Mouse (Mus musculus): ENCODE data around the gene Aff1. TPM values are rescaled to one million over a fixed set of nuclear protein-coding genes. Genes with fewer than 3 reads are reported as not detected.
A peak's percentile ranks its signal among the peaks of the same experiment; 100 is the strongest.

Gene Aff1
- total RNA-seq, 2 experiments from 2014 or later, result 184 to 262 TPM

GRCm38 (mm10) chr5:103765356-103765755 is 73.2 kb downstream of the Aff1 start:
- ATAC-seq (replicated peaks; ENCODE audit: low FRiP score, poor library complexity, severe bottlenecking), result no peak

DNA sequence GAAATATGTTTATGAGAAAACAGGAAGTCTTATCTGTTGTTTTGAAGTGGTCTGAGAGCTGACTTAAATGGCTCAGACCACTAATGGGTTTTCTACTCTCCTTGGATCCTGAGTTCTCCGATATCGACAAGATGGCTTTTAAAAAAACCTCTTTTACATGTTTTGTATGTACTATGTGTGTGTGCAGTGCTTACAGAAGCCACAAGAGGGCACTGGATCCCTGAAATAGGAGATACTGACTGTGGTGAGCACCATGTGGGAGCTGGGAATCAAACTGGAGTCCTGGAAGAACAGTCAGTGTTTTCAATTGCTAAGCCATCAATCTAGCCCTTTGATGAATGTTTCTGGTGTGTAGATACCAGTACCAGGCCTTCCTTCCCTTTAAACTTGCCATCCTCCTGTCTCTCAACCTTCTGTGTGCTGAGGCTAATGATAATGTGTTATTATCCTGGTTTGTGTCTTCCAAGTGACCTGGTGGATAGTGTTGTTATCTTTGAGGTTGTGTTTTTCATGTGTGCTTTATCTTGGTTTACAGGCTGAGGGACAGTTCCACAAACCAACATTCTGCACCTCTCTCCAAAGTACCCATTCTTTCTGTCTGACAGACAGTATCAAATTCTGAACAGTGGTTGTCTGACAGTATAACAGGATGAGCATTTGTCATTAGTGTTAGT is 73.7 kb downstream of the Aff1 start:
- no peak for ATAC-seq (replicated peaks; ENCODE audit: low FRiP score, poor library complexity, severe bottlenecking)

- no peak for ATAC-seq (replicated peaks; ENCODE audit: low FRiP score, poor library complexity, severe bottlenecking)
Observed at GRCm38 (mm10) chr5:103766432-103766815, 74.2 kb downstream of the Aff1 start.

GRCm38 (mm10) chr5:103768961-103769360 is 76.8 kb downstream of the Aff1 start:
- ATAC-seq (replicated peaks; ENCODE audit: low FRiP score, poor library complexity, severe bottlenecking), result no peak

GRCm38 (mm10) chr5:103769701-103770100 is 77.5 kb downstream of the Aff1 start:
- ATAC-seq (replicated peaks; ENCODE audit: low FRiP score, poor library complexity, severe bottlenecking), result peak; percentile 25

DNA sequence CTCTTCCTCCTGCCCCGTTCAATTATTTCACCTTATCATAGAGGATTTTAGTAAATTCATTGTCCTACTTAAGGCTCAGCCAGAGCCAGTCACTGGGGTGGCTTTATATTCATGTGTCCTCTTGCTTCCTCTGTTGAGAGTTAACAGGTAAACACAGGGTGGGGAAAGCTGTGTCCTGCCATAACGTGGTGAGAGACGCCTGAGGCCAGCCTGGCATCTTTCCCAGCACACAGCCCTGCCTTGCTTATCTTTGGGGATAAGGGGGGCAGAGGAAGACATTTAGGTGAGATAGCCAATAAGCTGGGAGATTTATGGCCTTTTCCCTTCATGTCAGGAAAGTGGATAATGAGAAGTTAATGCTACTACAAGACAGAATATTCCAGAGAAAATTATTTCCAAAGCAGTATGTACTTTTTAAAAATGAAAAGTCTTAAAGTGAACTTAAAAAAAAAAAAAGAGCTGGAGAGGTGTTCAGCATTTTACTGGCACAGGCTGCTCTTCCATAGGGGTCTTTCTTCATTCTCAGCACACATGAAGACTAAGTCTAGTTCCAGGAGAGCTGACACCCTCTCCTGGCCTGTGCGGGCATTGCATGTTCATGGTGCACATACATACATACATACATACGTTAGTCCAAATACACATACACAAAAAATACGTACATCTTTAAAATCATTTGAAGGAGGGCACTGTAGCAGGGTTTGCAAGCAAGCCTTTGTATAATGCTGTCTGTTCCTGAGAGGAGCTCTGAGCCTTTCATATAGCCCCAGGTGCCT is 78.5 kb downstream of the Aff1 start:
- ATAC-seq (replicated peaks; ENCODE audit: low FRiP score, poor library complexity, severe bottlenecking), result no peak

GRCm38 (mm10) chr5:103771380-103771779 is 79.2 kb downstream of the Aff1 start:
- ATAC-seq (replicated peaks; ENCODE audit: low FRiP score, poor library complexity, severe bottlenecking), result no peak

- ATAC-seq (replicated peaks; ENCODE audit: low FRiP score, poor library complexity, severe bottlenecking), result no peak
Observed at GRCm38 (mm10) chr5:103772252-103772651, 80.1 kb downstream of the Aff1 start.

DNA sequence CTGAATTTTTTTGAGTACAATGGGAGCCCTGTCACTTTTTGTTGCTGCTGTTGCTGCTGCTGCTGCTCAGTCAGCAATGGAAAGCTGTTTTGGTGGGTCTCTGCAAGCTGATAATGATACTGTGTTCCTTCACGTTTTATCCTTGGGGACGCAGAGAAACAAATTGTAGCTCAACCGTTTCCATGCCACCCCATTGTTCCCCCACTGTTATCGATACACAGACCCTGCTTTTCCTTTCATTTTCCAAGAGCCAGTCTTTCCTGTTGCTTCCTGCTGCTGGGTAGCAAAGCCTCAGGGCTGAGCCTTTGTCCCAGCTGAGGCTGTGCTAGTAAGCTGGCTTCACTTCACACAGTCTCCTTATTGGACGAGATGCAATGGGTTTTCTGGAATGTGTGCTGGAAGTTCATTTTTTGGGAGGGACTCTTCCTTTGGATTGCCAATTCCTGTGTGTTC is 81.0 kb downstream of the Aff1 start:
- ATAC-seq (replicated peaks; ENCODE audit: low FRiP score, poor library complexity, severe bottlenecking), result no peak

DNA sequence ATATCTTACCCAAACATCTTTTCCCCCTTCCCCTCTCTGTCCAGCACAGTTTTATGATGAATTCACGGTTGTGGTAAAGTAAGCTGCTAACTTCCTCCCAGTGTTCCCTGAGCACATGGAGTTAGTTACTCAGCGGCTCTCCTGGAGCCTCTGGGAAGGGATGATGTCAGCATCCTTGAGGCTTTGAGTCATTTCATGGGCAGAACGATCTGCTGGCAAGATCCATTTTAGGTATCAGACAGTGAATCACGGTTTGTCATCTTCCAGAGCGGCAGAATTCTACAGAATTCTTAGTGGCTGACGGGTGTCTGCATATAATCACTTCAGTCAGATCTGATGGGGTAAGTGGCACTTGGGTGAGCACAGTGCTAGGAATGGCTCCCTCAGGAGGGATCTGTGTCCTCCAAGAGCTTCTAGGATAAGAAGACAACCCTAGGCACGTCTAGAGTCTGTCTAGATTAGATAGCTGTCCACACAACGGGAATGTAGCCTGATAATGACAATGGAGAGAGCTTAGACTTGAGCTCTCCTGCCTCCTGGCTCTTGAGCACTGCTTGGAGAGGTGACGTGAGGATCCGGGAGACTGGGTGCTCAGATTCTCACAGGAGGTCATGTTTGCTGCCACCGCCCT is 82.6 kb downstream of the Aff1 start:
- ATAC-seq (replicated peaks; ENCODE audit: low FRiP score, poor library complexity, severe bottlenecking), result no peak

GRCm38 (mm10) chr5:103775429-103775828 is 83.3 kb downstream of the Aff1 start:
- no peak for ATAC-seq (replicated peaks; ENCODE audit: low FRiP score, poor library complexity, severe bottlenecking)

GRCm38 (mm10) chr5:103776842-103777241 is 84.7 kb downstream of the Aff1 start:
- ATAC-seq (replicated peaks; ENCODE audit: low FRiP score, poor library complexity, severe bottlenecking), result no peak

- ATAC-seq (replicated peaks; ENCODE audit: low FRiP score, poor library complexity, severe bottlenecking), result no peak
Observed at GRCm38 (mm10) chr5:103777446-103777845, 85.3 kb downstream of the Aff1 start.

DNA sequence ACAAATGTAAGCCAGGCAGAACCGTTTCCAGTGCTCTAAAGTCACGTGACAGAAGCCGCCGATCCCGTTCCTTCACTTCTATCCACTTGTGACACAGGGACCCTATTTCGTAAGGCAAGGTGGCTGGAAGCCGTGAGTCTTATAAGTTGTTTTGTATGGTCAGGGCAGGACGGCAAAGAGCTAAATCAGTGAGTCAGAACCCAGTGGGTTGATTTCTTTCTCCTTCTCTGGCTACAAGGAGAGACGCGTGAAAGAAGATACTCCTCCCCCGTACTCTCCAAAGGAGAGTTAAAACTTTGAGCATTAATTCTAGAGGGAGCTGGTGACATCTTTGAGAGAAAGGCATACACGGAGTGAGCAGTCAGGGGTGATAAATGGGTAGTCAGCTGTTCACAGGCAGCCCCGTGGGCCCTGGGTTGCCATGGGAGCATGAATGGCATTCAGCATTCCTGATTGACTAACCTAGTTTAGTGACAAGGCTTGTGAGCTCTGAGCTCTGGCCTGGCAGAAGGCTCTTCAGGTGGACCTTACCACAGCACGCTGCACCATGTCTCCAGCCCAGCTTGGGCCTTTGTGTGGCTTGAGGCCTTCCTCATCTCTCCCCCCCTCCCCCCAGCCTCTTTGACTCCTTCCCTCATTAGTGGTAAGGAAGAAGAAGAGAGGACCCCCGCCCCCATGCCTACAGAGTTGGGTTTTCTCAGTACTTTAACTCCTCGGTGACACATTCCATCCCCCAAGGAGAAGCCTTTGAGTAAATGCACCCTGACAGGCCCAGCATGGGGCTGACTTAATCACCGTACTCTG is 86.3 kb downstream of the Aff1 start:
- ATAC-seq (replicated peaks; ENCODE audit: low FRiP score, poor library complexity, severe bottlenecking), result 0 out of 2 replicates have a peak, but pooled peaks have one; percentile 7

DNA sequence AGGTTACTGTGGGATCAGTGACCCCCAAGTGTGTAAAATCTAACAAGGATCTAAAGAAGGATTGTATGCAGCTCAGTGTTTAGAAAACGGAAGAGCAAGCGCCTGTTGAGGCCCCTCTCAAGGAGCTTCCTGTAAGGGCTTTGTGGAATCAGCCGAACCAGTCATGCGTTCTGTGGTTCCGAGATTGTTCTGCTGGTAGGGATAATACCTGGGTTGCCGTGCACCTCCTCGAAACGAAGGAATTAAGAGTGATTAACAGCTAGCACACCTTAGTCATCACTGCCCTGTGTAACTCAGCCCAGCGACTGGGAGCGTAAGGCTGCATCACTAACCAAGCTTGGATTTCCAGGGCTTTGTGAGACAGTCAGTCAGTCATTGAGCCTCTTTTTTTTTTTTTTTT is 87.7 kb downstream of the Aff1 start:
- no peak for ATAC-seq (replicated peaks; ENCODE audit: low FRiP score, poor library complexity, severe bottlenecking)

DNA sequence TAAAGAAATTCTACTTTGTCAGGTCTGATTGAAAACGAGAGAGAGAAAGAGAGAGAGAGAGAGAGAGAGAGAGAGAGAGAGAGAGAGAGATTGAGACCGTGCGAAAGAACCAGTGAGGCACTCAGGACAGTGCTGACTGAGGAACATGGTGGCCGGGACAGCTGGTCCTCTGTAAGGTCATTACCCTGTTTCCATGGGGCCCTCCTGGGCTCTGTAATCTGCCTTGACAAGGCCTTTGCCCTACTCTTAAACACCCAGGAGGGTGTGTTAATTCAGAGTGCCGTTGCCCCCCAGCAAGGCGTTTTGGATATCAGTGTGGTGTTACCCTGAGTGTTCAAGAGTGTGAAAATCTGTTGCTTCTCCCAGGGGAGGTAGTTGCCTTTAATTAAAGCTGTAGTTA is 88.1 kb downstream of the Aff1 start:
- no peak for ATAC-seq (replicated peaks; ENCODE audit: low FRiP score, poor library complexity, severe bottlenecking)

GRCm38 (mm10) chr5:103780836-103781235 is 88.7 kb downstream of the Aff1 start:
- ATAC-seq (replicated peaks; ENCODE audit: low FRiP score, poor library complexity, severe bottlenecking), result no peak

GRCm38 (mm10) chr5:103783086-103783668 is 91.0 kb downstream of the Aff1 start:
- ATAC-seq (replicated peaks; ENCODE audit: low FRiP score, poor library complexity, severe bottlenecking), result no peak

GRCm38 (mm10) chr5:103786096-103786495 is 93.9 kb downstream of the Aff1 start:
- no peak for ATAC-seq (replicated peaks; ENCODE audit: low FRiP score, poor library complexity, severe bottlenecking)

DNA sequence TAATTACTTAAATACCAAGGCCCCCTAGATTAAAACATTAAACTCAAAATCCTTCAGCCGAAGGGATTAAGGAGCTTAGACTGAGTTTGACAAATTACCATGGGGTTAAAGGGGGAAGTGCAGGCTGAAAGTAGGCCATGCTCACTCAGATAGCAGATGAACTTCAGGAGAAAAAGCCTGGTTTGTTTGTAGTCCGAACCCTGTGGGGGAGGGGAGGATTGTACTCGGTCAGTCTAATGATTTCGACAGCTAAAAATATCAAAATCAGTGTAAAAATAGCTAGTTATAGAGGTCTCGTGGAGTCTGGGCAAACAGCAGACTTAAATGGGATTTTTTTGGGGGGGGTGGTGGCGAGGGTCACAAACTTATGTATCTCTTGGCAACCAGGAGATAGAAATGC is 96.3 kb downstream of the Aff1 start:
- ATAC-seq (replicated peaks; ENCODE audit: low FRiP score, poor library complexity, severe bottlenecking), result no peak
